Mouse (Mus musculus) hindbrain, postnatal 0 days (tissue): Measurements from ENCODE around the gene Elof1. TPM values are rescaled to one million over a fixed set of nuclear protein-coding genes. Genes with fewer than 3 reads are reported as not detected.

ENCODE experiments used
- ATAC-seq: fragments of 200-750 bp; cut with Nextera tagmentation; 2 replicates; pipeline ENCODE4 v1.8.0; 2017; ENCODE audit warnings: mild to moderate bottlenecking, moderate TSS enrichment, moderate library complexity
- DNase-seq: peaks from one replicate; pipeline ENCODE4 v3.0.0-alpha.2; 2015; ENCODE audit warnings: low spot score
- H3K27ac ChIP-seq: fragments of 300-500 bp; sonication (generic); 2 replicates; pipeline ENCODE4 v1.5.1; 2014; ENCODE audit warnings: mild to moderate bottlenecking
- H3K27me3 ChIP-seq: fragments of 300-500 bp; sonication (generic); 2 replicates; pipeline ENCODE4 v1.6.1; 2014; ENCODE audit warnings: low read length, mixed read lengths; ENCODE audit not compliant: insufficient read depth
- H3K36me3 ChIP-seq: fragments of 300-500 bp; sonication (generic); 2 replicates; pipeline ENCODE4 v1.6.1; 2014; ENCODE audit warnings: low read length, mixed read lengths; ENCODE audit not compliant: insufficient read depth
- H3K4me1 ChIP-seq: fragments of 300-500 bp; sonication (generic); 2 replicates; pipeline ENCODE4 v1.6.1; 2014; ENCODE audit warnings: antibody characterized with exemption, low read length, mixed read lengths; ENCODE audit not compliant: insufficient read depth
- H3K4me2 ChIP-seq: fragments of 300-500 bp; sonication (generic); 2 replicates; pipeline ENCODE4 v1.6.1; 2014; ENCODE audit warnings: low read depth, mild to moderate bottlenecking, low read length, moderate library complexity, mixed read lengths
- H3K4me3 ChIP-seq: fragments of 300-500 bp; sonication (generic); 2 replicates; pipeline ENCODE4 v1.5.1; 2014; ENCODE audit warnings: low read length
- H3K9ac ChIP-seq: fragments of 300-500 bp; sonication (generic); replicated peaks from 2 replicates; pipeline ENCODE4 v1.6.1; 2014; ENCODE audit warnings: mild to moderate bottlenecking, low read length, moderate library complexity, mixed read lengths
- H3K9me3 ChIP-seq: fragments of 300-500 bp; sonication (generic); 2 replicates; pipeline ENCODE4 v1.6.1; 2016; ENCODE audit warnings: low read length, mixed read lengths
- CTCF ChIP-seq: IDR thresholded peaks from 2 replicates; pipeline ENCODE4 v1.5.1; 2016; ENCODE audit warnings: antibody characterized with exemption, control low read depth, low read depth
- WGBS: fragments of 180-500 bp; shearing (Covaris S2); extraction: QIAGEN DNeasy Blood & Tissue Kit; methylation state at CpG from one replicate; pipeline ENCODE4 v1.1.7; 2014; 5-methylcytosine and 5-hydroxymethylcytosine counted together
- polyA plus RNA-seq: library from polyadenylated mRNA; unstranded; fragments of >200 nt; fragmentation: Nextera tagmentation; extraction: Ambion mirVana; gene quantifications from 2 replicates; pipeline ENCODE4 v1.2.1, GENCODE M21; 2015
- total RNA-seq: library from RNA; depleted of rRNA; stranded (reverse); fragments of >200 nt; gene quantifications from 2 replicates; pipeline ENCODE4 v1.2.3, GENCODE M21; 2014; rRNA removed

Gene Elof1
- total RNA-seq (142 and 165 TPM in 2 replicates), polyA plus RNA-seq (171 and 178 TPM in 2 replicates)

DNA sequence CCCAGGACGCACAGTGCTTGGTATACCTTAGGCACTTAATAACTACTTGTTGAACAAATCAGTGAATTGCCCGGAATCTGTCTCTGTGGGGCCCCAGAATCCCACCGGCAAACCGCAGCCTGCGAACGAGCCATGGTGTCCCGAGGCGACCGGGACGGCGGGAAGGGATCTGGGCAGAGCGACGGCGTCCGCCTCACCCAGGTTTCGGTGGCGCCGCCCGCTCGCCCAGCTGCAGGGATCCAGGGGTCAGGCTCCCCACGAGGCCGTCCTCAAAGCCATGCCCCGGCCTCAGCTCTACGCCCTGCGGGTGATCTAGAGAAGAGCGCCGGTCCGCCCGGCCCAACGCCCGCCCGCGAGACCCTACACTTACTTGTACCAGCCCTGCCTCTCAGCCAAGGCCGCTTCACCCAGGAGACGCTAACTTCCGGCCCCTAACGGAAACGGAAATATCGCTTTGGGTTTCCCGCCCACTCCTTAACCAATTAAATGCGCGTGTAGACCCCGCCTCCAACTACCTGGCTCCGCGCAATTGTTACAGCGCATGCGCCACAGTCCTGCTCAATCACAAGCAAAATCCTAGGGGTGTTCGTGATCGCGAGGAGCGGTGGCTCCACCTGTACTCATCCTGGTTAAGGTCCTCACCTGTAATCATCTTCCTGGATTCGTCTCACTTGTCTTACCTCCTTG lies at the start of gene Elof1:
Gene Elof1, minus strand, starts transcription at position 433 of the 687 bp plus-strand sequence.
- no peaks in the 10 kb centered on the region for H3K27me3 ChIP-seq
- peak within 1 kb of the TSS; percentile 89 for H3K4me3 ChIP-seq

GRCm38 (mm10) chr9:22166686-22167085 lies 49.7 kb upstream of the Elof1 start:
- peak; percentile 33; the same call in 1 of the 2 replicates for TF ChIP-seq CTCF
- DNase-seq (no peak), ATAC-seq (no peak)
- no peak overlapping the region for H3K4me2 ChIP-seq
- WGBS = 91% methylated on average over 10 of the region's 10 CpGs
- no peaks in the 10 kb centered on the region for H3K36me3 ChIP-seq
- no peak overlapping the region for H3K9ac ChIP-seq
- H3K4me3 ChIP-seq = no peak overlapping the region
- H3K4me1 ChIP-seq = peaks cover 5% of the 10 kb centered on the region; the same call in 1 of the 2 replicates
- no peaks in the 10 kb centered on the region for H3K9me3 ChIP-seq
- no peaks in the 10 kb centered on the region for H3K27me3 ChIP-seq
- no peak overlapping the region for H3K27ac ChIP-seq

More for the DNA sequence above, at the start of gene Elof1:
- WGBS = under 1% methylated on average over 52 of the region's 52 CpGs
- H3K9me3 ChIP-seq = no peaks in the 10 kb centered on the region
- DNase-seq (peak; percentile 98), ATAC-seq (peak; percentile 97)
- H3K4me2 ChIP-seq = peak within 1 kb of the TSS; percentile 89
- TF ChIP-seq CTCF = 0 out of 2 replicates have a peak, but pooled peaks have one; percentile 16
- H3K9ac ChIP-seq = peak within 1 kb of the TSS; percentile 80
- H3K36me3 ChIP-seq = peaks cover 22% of the 10 kb centered on the region
- H3K4me1 ChIP-seq = peaks cover 14% of the 10 kb centered on the region
- H3K27ac ChIP-seq = peak within 1 kb of the TSS; percentile 79

- ATAC-seq (no peak), DNase-seq (no peak)
- H3K9me3 ChIP-seq = no peaks in the 10 kb centered on the region
- H3K4me1 ChIP-seq = peaks cover 5% of the 10 kb centered on the region; the same call in 1 of the 2 replicates
- H3K27me3 ChIP-seq = no peaks in the 10 kb centered on the region
- H3K4me2 ChIP-seq = no peak overlapping the region
- no peak overlapping the region for H3K4me3 ChIP-seq
- no peak for TF ChIP-seq CTCF
- 60% methylated on average over 6 of the region's 6 CpGs for WGBS
- H3K36me3 ChIP-seq = no peaks in the 10 kb centered on the region
- no peak overlapping the region for H3K27ac ChIP-seq
- no peak overlapping the region for H3K9ac ChIP-seq
Observed at GRCm38 (mm10) chr9:22165964-22166363, 49.0 kb upstream of the Elof1 start.

- Histone ChIP-seq H3K36me3 (no peaks in the 10 kb centered on the region), H3K4me3 (peak overlapping the region; percentile 60), H3K4me2 (peak overlapping the region; percentile 94), H3K9ac (peak overlapping the region; percentile 75), H3K27me3 (no peaks in the 10 kb centered on the region), H3K27ac (peak overlapping the region; percentile 76), H3K9me3 (no peaks in the 10 kb centered on the region), H3K4me1 (peaks cover 5% of the 10 kb centered on the region; the same call in 1 of the 2 replicates)
- ATAC-seq = peak; percentile 90
- peak; percentile 80 for DNase-seq
- WGBS = 2% methylated on average over 53 of the region's 54 CpGs
- TF ChIP-seq CTCF = no peak; the same call in 1 of the 2 replicates
Observed at GRCm38 (mm10) chr9:22164711-22165668, 48.0 kb upstream of the Elof1 start.

GRCm38 (mm10) chr9:22162912-22163311 lies 45.9 kb upstream of the Elof1 start:
- H3K4me3 ChIP-seq = no peak overlapping the region
- H3K27ac ChIP-seq = no peak overlapping the region
- H3K36me3 ChIP-seq = no peaks in the 10 kb centered on the region
- H3K27me3 ChIP-seq = no peaks in the 10 kb centered on the region
- TF ChIP-seq CTCF = no peak
- H3K4me2 ChIP-seq = no peak overlapping the region
- H3K4me1 ChIP-seq = peaks cover 5% of the 10 kb centered on the region; the same call in 1 of the 2 replicates
- no peaks in the 10 kb centered on the region for H3K9me3 ChIP-seq
- DNase-seq = no peak
- WGBS = 87% methylated on average over 7 of the region's 7 CpGs
- no peak overlapping the region for H3K9ac ChIP-seq
- ATAC-seq = no peak

DNA sequence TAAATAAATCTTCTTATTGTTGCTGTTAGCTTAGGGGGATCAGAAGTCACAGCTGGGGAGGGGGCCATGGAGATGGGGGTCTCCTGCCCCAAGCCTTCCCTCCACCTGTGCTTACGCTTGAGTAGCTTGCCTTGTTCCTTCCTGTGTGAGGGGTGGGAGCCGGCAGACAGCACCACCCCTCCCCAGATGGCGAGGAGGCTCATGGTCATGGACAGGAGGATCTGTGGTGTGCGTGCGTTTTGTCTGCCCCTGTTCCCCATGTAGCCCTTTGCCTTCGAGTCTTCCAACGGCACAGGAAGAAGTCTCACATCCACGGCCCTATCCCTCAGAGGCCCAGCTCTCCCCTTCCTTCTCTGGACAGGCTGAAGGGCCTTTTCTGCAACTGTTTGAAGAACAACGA lies 45.3 kb upstream of the Elof1 start:
- no peak for DNase-seq
- Histone ChIP-seq H3K9me3 (no peaks in the 10 kb centered on the region), H3K4me1 (peaks cover 7% of the 10 kb centered on the region; the same call in 1 of the 2 replicates), H3K36me3 (no peaks in the 10 kb centered on the region), H3K4me3 (no peak overlapping the region), H3K27me3 (no peaks in the 10 kb centered on the region), H3K4me2 (no peak overlapping the region), H3K9ac (no peak overlapping the region), H3K27ac (no peak overlapping the region)
- ATAC-seq = no peak
- 86% methylated on average over 9 of the region's 9 CpGs for WGBS
- TF ChIP-seq CTCF = no peak
